ENCODE assay signal across 8 mouse cellular contexts in genomic region chr8:114439334-114440204, GRCm38 (mm10). TPM values are rescaled to one million over a fixed set of nuclear protein-coding genes. Genes with fewer than 3 reads are reported as not detected.
A peak's percentile ranks its signal among the peaks of the same experiment; 100 is the strongest.
DNase-seq lines count a peak whose midpoint lies in the region; ATAC-seq lines count a peak whose summit lies in the region.

Gene Wwox, plus strand, starts transcription at chr8:114439655.

- DNase-seq in T-cell, adult 2 months (ENCODE audit: low spot score), result peak; percentile 98
- DNase-seq in cerebellum, postnatal 36 days, result peak; percentile 100
- DNase-seq in frontal cortex, postnatal 36 days (ENCODE audit: low spot score in 2 of 2), result peak; percentile 100
- peak; percentile 98 for DNase-seq in left cerebral cortex, adult 11 months (ENCODE audit: low spot score)
- peak; percentile 99 to 100 for DNase-seq in lung, postnatal 4 days
- DNase-seq in retina, postnatal 7 days (ENCODE audit: low read depth, low spot score), result peak; percentile 99
- DNase-seq in urinary bladder, adult 2 months (ENCODE audit: low spot score), result peak; percentile 100

- ATAC-seq in hindbrain, embryonic 15.5 days (ENCODE audit: low FRiP score, low read depth), result peak; percentile 99

- H3K27ac ChIP-seq in hindbrain, embryonic 15.5 days (replicated peaks), result peak within 1 kb of the TSS; percentile 71

- H3K4me1 ChIP-seq in hindbrain, embryonic 15.5 days (replicated peaks), result peaks cover 14% of the 10 kb centered on the region

- H3K27me3 ChIP-seq in hindbrain, embryonic 15.5 days, result no peaks in the 10 kb centered on the region

- H3K9me3 ChIP-seq in hindbrain, embryonic 15.5 days, result no peaks in the 10 kb centered on the region

- under 1% methylated on average over 54 of the region's 54 CpGs for WGBS in hindbrain, embryonic 15.5 days

- no peaks in the 10 kb centered on the region for H3K36me3 ChIP-seq in hindbrain, embryonic 15.5 days

- H3K9ac ChIP-seq in hindbrain, embryonic 15.5 days, result peak within 1 kb of the TSS; percentile 49

- peak within 1 kb of the TSS; percentile 83 for H3K4me2 ChIP-seq in hindbrain, embryonic 15.5 days

- H3K4me3 ChIP-seq in hindbrain, embryonic 15.5 days, result peak within 1 kb of the TSS; percentile 58

RNA-seq across cellular contexts. Expression of gene Wwox, which starts in this region (rescaled TPM):
- polyA plus RNA-seq in hindbrain, embryonic 15.5 days (2015; fragmentation: Nextera tagmentation; extraction: Ambion mirVana), result 13.2 and 13.9 TPM in 2 replicates
- polyA plus RNA-seq in urinary bladder, adult 2 months (2012; rRNA removed), result 7.9 and 10.1 TPM in 2 replicates

Comparison
In these comparisons a context has a peak if more than half of its experiments do, and no peak if none do; other contexts are left out.
1. Peak in every context shown above with its lines: DNase-seq, ATAC-seq, H3K4me3 ChIP-seq and H3K27ac ChIP-seq.